Mouse (Mus musculus): ENCODE results near the gene Trdmt1.
"Not testable (repeated sequence)": the region's sequence is repeated elsewhere in the genome, so short reads cannot be mapped to it uniquely, and the experiment has no call there.

Gene Trdmt1

DNA sequence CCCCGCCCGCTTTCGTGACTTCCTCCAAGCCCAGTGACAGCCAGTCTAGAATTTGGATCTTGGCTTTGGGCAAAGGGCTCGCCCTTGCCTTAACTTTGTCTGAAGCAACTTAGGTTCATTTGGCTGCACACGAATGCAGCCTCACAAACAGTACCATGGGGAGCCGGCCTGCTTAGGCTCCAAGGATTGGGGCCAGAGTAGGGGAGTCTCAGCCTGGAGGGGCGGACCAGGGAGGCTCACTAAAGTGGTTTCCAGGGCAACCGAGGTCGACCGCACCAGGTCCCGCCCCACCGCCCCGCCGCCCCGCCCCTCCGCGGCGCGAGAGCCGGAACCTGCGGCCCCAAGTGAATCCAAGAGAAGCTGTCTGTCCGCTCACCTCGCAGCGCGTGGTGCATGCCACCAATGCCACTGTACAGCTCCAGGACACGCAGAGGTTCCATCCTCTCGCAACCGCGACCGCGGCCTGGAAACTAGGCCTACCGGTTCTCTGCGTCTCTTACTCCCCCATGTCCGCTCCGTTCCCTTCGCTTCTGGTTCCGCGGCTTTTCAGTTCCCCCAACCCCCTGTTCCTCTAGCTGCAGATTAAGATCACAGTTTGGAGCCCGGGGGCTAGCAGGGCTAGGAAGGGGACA is at the start of gene Trdmt1:
Gene Trdmt1 (minus strand): TSS at position 476 of the 632 bp plus-strand sequence.
- peak; percentile 77 for DNase-seq

DNA sequence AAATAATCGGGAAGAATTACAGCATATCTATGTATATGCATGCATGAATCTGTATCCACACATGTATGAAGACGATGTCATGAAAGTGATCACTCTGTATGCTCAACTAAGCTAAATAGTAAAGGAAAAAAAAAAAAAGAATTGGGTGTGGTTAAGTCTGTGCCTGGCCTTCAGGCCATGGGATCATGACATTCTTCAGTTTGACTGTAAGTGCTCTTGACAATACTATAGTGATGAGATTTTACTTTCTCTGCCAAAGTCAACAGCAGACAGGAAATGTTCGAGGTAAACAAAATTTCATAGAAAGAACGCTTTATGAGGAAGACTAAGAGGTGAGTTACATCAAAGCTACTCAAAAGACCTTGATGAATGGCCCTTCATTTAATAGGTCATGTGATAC is 48.9 kb upstream of the Trdmt1 start:
- no peak for DNase-seq

DNA sequence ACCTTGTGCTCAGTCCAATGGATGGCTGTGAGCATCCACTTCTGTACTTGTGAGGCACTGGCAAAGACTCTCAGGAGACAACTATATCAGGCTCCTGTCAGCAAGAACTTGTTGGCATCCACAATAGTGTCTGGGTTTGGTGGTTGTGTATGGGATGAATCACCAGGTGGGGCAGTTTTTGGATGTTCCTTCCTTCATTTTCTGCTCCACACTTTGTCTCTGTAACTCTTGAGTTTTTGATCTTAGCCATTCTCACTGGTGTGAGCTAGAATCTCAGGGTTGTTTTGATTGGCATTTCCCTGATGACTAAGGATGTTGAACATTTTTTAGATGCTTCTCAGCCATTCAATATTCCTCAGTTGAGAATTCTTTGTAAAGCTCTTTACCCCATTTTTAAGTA is 39.3 kb upstream of the Trdmt1 start:
- not testable (repeated sequence) for DNase-seq

DNA sequence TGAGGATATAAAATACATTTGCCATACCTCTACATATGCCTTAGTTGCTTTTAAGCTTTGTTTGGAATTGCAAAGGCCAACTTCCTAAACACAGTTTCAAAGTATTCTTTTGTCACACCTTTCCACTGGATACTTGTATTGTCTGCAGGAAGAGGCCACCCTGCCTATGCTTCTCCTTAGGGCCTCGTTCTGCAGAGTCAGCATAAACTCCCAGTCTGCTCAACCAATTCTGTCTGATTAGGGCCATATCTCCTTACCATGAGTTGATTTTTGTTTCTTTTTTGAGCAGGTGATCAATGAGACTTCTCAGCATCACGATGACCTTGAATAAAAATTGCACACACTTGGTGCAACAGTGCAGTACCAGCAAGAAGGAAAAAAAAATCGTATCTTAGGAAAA is 37.7 kb upstream of the Trdmt1 start:
- DNase-seq: no peak

DNA sequence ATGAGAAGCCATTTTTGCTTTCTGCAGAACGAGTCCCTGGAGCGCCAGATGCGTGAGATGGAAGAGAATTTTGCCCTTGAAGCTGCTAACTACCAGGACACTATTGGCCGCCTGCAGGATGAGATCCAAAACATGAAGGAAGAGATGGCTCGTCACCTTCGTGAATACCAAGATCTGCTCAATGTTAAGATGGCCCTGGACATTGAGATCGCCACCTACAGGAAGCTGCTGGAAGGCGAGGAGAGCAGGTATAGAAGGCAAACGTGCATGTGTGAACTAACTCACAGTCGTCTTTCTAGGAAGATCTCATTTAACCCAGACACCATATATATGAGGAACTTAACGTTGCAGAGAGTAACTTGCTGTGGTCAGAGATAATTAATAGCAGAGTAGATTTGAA is 35.5 kb upstream of the Trdmt1 start:
- no peak for DNase-seq

DNA sequence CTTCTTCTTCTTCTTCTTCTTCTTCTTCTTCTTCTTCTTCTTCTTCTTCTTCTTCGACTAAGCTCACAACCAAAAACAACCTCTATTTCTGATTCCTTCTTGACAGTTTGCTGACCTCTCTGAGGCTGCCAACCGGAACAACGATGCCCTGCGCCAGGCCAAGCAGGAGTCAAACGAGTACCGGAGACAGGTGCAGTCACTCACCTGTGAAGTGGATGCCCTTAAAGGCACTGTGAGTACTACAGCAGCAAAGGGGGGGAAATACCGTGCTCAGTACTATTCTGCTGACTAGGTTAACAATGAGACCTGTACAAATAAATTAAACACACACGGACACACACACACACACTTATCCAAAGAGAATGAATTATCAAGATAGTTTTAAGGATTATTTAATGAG is 34.8 kb upstream of the Trdmt1 start:
- DNase-seq: no peak

DNA sequence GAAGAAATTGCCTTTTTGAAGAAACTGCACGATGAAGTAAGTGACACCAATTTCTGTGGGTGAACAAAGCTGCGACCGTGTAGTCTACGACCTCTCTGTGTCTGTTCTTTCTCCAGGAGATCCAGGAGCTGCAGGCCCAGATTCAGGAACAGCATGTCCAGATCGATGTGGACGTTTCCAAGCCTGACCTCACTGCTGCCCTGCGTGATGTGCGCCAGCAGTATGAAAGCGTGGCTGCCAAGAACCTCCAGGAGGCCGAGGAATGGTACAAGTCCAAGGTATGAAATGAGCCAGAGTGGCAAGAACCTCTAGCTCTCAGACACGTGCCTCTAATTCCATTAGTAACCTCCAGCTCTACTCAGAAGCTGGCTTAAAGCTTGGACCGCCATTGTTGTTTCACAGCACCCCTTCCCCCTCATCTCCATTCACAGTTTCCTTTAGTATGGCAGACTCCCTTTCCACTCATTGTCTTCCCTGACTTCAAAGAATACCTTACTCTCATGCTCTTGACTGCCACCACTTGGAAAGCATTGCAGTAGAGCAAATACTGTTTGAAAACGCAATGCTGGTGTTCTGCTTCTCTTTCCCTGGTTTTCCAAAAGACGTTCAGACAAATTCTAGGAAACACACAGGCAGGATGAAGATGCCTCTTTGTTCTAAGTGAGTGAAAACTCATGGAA is 34.1 kb upstream of the Trdmt1 start:
- peak; percentile 27 for DNase-seq

DNA sequence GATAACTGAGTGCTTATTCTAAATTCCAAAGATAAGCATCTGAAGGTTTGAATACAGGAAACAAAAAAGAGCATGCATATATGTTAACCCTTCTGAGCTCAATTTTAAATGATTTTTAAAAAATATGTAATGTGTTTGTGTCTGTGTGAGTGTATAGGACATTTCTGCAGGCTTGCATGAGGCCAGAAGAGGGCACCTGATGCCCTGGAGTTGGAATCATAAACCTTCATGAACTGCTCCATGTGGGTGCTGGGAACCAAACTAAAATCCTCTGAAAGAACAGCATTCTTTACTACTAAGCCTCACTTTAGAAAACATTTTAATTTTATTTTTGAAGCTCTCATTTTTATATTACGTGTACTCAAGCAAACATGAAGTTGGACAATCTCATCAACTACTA is 32.9 kb upstream of the Trdmt1 start:
- no peak for DNase-seq

DNA sequence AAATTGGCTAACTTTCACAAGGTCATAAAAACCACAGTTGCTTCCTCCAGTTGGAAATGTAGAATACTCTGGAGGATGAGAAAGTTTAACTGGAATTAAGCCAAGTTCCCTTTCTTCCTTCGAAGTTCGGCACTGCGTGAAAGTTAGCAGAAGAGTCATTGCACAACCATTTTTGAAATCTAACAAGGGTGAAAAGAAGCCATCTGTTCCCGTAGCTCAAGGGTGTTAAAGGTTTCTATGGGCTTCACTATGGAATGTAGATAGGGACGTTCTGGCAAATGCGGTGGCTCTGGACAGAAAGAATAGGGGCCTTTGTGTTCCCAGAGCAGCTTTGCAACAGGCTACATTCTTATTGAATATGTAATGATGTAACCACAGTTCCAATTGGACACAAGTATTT is 31.5 kb upstream of the Trdmt1 start:
- DNase-seq: no peak

DNA sequence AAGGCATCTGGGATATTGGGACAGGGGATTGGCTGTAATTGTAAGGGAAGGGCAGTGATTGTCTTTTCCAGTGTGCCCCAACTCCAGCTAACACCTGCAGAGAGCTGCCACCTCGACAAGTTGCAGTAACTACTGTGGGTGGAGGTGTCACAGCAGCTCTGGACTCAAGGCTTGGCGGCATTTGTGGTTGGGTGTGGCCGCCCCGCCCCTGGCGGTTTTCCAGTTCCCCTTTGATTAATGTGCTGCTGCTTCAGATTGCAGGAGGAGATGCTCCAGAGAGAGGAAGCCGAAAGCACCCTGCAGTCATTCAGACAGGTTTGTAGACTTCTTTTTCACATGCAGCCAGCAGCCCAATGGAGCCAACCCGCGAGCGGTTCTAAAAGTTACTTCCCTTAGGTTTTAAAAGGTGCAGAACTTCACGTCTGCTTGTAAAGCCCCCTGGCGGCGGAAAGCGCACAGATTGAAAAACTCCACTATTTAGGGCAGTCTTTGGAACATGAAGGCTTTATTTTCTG is 30.9 kb upstream of the Trdmt1 start:
- peak; percentile 8 for DNase-seq

DNA sequence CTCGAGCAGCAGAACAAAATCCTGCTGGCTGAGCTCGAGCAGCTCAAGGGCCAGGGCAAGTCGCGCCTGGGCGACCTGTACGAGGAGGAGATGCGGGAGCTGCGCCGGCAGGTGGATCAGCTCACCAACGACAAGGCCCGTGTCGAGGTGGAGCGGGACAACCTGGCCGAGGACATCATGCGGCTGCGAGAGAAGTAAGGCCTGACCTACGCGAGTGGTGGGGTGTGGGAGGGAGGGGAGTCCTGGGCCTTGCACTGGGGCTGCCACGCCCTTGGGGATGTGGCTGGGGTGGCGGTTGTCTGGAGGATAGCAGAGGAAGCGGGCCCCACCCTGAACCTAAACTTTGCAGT is 30.3 kb upstream of the Trdmt1 start:
- DNase-seq: no peak

DNA sequence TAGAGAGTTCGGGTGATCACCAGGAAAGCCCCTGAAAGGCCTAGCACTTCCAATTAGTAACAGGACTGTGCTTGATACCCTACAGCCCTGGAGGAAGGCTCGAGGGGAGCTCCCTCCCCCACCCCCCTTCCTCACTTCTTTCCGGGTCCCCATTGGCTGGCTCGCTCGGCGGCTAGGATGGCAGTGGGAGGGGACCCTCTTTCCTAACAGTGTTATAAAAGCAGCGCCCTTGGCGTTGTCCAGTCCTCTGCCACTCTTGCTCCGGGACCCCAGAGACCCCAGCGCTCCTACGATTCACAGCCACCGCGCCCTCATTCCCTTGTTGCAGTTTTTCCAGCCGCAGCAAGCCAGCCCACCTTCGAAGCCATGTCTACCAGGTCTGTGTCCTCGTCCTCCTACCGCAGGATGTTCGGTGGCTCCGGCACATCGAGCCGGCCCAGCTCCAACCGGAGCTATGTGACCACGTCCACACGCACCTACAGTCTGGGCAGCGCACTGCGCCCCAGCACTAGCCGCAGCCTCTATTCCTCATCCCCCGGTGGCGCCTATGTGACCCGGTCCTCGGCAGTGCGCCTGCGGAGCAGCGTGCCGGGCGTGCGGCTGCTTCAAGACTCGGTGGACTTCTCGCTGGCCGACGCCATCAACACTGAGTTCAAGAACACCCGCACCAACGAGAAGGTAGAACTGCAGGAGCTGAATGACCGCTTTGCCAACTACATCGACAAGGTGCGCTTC is 29.8 kb upstream of the Trdmt1 start:
- DNase-seq: peak; percentile 11

DNA sequence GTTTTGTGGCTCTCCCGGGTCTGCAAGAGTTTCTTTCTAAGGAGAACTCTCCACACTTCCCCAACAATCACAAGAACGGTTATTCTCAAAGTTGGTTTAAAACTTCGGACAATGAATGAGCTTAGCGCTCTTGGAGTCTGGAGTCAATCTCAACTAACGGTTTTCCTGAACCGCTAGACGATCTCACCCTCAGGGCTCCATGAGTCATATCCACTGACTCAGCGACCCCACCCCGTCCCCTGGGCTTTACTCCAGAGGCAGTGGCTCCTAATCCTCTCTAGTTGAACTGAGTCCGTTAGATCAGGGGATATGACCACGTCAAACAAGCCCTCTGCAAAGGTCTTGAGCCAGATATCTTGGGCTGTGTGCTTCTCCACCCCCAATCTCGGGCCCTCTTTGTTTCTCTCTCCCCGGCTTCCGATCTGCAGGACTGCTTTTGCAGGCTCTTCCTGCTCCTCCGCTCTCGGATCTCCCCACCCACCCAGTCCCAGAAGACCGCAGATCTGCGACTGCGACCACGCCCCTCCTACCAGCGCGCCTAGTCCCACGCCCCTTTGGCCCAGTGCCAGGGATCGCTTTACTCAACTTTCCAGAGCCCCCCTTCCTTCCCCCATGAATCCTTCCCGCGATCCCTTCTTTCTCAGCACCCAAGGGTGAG is 29.1 kb upstream of the Trdmt1 start, which contains the start of gene Vim:
Gene Vim (plus strand): TSS at position 520 of the 658 bp plus-strand sequence.
- peak; percentile 18 for DNase-seq

DNA sequence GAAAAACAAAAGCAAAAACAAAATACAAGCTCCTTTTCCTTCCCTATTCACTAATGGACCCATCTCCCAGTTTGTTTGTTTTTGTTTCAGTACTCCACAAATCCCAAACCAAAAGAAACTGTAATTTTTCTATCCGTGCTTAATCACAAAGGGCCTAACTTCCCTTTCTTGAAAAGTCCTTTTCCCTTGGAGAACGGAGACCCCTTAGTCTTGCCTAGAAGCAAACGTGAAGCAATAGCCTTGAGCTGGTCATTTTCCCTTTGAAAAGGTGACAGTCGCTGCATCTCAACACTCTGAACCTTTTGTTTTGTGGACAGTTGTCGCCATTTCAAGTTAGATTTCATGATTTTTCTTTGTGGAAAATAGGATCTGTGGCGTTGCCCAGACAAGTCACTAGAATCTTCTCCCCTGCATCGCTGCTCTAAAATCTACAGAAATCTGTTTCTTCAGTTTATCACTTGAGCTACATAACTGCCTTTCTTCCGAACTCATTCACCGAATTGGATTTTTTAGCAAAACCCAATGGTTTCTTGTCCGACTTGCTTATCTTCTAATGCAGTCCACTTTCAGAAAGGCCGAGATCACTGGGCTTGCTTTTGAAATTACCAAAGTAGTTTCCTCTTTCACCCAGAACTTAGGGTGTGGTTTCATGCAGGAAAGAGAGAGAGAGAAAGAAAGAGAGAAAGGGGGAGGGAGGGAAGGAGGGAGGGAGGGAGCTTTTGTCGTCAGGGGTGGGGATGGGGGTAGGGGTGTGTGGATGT is 28.4 kb upstream of the Trdmt1 start:
- DNase-seq: no peak

DNA sequence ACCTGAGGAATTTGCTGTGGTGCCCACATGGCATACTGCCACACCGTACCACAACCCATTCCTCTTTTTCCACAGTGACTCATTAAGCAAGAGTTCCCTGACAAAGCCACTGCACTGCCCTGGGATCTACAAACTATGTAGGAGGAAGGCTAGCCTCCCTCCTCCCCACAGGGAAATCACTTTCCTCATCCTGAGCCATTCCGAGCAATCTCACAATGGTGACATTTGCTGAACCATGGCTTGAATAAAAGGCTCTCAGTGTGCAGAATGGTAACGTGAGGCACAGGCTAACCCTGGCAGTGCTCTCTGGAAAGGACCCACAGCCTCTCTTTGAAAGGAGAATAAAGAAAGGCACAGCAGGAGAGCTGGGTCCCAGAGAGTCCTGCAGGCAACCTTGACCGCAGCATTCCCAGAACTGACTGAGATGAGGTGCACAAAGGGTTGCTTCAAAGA is 27.7 kb upstream of the Trdmt1 start:
- no peak for DNase-seq

DNA sequence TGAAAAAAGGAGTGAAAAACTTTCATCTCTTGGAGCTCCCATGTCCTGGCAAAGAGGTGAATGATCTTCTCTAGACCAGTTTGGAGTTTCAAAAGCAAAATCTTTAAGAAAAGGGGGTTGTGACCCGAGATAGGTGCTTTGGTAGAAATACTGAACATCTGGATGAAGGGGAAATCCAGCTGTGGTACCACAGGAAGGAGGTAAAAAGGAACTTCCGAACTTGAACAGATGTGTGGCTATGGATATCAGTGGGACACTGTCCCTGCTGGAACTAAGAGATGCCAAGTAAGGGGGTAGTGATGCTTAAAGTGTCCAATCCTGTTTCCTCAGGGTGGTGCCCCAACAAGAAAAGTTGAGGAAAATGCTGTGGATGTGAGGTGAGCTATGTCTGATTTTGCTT is 25.7 kb upstream of the Trdmt1 start:
- no peak for DNase-seq

DNA sequence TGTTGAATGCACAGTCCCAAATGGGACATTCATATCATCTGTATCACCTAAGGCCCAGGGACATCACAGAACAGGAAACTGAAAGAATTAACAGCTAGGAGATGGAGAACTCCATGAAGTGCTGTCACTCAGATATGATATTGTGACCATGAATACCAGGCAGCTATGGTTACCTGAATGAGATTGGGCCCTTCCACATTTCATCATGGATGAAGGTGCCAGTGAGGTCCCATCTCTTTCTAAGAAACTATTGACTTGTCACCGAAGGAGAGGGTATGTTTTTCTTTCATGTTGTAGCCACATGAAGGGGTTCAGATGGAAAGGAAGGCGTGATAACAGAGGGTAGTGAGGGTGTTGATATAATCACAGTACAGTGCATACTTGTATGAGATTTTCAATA is 15.9 kb upstream of the Trdmt1 start:
- no peak for DNase-seq

DNA sequence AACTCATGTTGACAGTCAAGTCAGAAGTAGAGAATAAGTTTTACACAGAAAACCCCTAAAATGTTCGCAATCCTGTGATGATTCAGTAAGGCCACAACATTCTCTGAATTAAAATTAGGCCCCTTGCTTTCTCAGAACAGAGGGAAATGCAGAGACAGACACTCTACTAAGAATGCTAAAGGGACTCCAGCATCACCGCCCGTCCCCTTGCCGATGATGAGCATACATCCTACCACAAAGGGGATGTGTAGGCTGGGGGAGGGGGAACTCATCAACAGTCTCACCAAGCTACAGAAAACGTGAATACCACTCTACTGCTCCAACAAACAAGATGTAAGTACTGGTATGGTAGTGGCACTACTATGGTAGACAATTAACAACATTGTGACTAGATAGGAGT is 15.3 kb upstream of the Trdmt1 start:
- no peak for DNase-seq

DNA sequence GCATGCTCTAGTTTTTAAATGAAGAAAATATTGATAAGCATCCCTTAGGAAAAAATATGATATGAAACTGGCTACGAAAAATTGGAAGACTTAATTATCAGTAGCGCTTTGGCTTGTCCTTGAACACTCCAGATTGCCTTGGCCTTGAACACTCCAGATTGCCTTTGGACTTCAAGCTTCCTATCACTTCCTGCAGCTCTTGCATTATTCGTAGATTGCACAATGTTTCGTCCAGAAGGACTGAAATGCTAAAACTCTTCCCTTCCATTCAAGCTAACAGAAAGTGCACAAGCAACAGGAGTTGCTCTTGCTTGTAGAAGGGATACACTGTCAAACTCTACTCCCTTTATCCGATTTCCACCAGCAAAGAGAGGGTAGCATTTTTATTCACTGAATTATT is 14.8 kb upstream of the Trdmt1 start:
- no peak for DNase-seq

DNA sequence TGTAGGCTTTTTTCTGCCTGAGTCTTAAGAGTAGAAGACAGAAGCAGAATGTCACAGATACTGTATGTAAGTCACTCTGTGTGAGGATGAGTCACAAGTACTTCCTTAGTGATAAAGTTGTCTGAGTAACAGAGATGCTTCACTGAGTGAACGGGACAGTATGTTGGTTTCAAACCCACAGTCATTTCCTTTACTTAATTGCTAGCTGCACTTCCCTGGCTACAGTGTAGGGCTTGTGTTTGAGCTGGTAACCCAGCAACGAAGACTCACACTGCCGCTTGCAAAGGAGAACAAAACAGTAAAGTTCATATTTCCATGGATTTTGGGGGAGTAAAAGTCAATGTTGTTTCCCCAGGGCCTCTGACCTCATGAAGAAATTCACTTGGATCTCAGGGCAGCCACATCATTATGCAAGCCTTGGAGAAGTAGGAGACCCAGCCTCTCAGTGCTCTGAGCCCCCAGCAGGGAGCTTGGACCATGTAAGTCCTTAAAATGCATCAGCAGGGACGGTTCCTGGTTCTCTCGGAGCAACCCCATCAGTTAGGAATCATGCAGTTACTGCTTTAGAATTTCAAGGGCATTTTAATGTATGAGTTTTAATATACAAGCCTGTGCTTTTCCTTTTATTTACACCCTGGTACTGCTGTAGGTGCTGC is 14.3 kb upstream of the Trdmt1 start:
- no peak for DNase-seq

DNA sequence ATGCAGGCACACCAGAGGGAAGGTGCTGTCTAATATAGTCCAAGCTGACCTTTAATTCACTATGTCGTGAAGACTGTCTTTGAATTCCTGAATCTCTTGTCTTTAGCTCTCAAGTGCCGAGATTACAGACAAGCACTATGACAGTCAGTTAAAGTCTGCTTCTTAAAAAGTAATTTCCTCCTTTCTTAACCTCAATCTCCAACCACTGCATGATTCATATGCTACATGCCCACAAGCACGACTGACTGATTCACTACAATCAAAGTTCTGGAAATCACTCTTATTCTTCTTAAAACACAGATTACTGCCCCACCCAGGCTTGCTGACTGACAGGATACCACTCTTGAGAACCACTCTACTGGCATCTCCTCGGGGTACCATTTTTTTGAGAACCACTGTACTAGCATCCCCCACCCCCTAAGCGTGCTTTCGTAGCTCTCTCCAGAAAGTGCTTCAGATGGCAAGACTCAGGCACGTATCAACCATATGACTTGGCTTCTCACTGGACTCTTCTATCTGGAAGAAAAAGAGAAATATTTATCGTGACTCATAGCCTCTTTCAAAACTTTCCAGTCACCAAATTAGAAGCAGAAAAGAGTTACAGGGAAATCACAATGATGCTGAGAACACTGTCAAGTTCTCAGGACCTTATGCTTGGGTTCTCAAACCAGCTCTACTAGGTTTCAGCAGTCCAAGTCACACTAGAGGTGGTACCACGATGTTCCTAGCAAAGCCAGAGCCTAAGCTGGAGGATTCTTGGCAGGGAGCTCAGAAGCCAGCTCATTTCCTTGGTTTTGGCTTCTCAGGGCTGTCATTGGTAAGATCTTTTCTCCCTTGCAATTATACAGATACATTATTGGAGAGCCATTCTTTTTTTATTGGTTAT is 12.9 kb upstream of the Trdmt1 start:
- DNase-seq: no peak

Data from cerebellum, adult 9-11 months (tissue).